Comparison of ENCODE assay signal across 12 mouse cellular contexts in genomic region chr10:61491573-61491972, GRCm38 (mm10). TPM values are rescaled to one million over a fixed set of nuclear protein-coding genes. Genes with fewer than 3 reads are reported as not detected.
DNase-seq lines count a peak whose midpoint lies in the region; ATAC-seq and TF ChIP-seq lines count a peak whose summit lies in the region.
"Had no signal": no experiment of that assay in that cellular context is flagged by ENCODE, and none has a peak within 500 bp of the region (broad histone marks: within the 10 kb centered on the region; RNA-seq: fewer than 3 reads in every experiment).

No protein-coding gene starts in this region.

- peaks cover 0 to 6% of the 10 kb centered on the region in 2 experiments; a peak in 2 of 4 replicates for H3K4me1 ChIP-seq in MEL (ENCODE audit: control insufficient read depth in 1 of 2, insufficient read depth in 2 of 2, low read length in 2 of 2)
- H3K4me1 ChIP-seq in intestine, postnatal 0 days (replicated peaks; ENCODE audit: control insufficient read depth, insufficient read depth, low read length): no peaks in the 10 kb centered on the region
- peaks cover 18% of the 10 kb centered on the region for H3K4me1 ChIP-seq in liver, postnatal 0 days (ENCODE audit: insufficient read depth)
- no peaks in the 10 kb centered on the region for H3K4me1 ChIP-seq in forebrain, embryonic 14.5 days (ENCODE audit: control insufficient read depth, insufficient read depth, low read length)

- peak; percentile 82 to 90 for TF ChIP-seq EP300 in MEL (IDR thresholded peaks at IDR 0.05; ENCODE audit: low read depth in 1 of 2, low read length in 2 of 2)
- TF ChIP-seq EP300 in liver, postnatal 0 days (IDR thresholded peaks at IDR 0.05; ENCODE audit: low read depth): peak; percentile 81; the same call in 1 of the 2 replicates

- TF ChIP-seq POLR2A in MEL (IDR thresholded peaks at IDR 0.05; ENCODE audit: control insufficient read depth in 1 of 2, insufficient read depth in 1 of 2, low read depth in 1 of 2, low read length in 2 of 2, poor library complexity in 1 of 2): no peak

- WGBS in intestine, postnatal 0 days: 18% methylated on average over 8 of the region's 8 CpGs
- WGBS in liver, postnatal 0 days (ENCODE audit: insufficient replicate concordance): 20% methylated on average over 8 of the region's 8 CpGs
- 58% methylated on average over 8 of the region's 8 CpGs for WGBS in forebrain, embryonic 14.5 days

- no peak overlapping the region; the same call in 1 of the 2 replicates for H3K4me2 ChIP-seq in intestine, postnatal 0 days (replicated peaks; ENCODE audit: low read depth)
- peak overlapping the region; percentile 64 for H3K4me2 ChIP-seq in liver, postnatal 0 days (ENCODE audit: low read depth, low read length)
- H3K4me2 ChIP-seq in forebrain, embryonic 14.5 days (ENCODE audit: low read length): no peak overlapping the region
- H3K4me2 ChIP-seq: heart, embryonic 15.5 days; midbrain, embryonic 15.5 days had no signal

- no peak for TF ChIP-seq RAD21 in MEL (IDR thresholded peaks at IDR 0.05; ENCODE audit: low read depth, low read length)

- DNase-seq in MEL (ENCODE audit: low read depth, low spot score): peak; percentile 78
- DNase-seq in c-Kit-positive CD71-positive TER-119-positive erythroid progenitor cells, embryonic 14.5 days (ENCODE audit: low spot score): peak; percentile 77
- peak; percentile 22 for DNase-seq in liver, postnatal 0 days
- DNase-seq in cerebellum, adult 11 months: no peak
- no peak for DNase-seq in forebrain, embryonic 14.5 days (ENCODE audit: low spot score)

- no peaks in the 10 kb centered on the region for H3K27me3 ChIP-seq in MEL (ENCODE audit: control insufficient read depth in 1 of 2, insufficient read depth in 2 of 2, low read length in 2 of 2)
- no peaks in the 10 kb centered on the region for H3K27me3 ChIP-seq in intestine, postnatal 0 days (replicated peaks; ENCODE audit: control insufficient read depth, insufficient read depth, low read length)
- H3K27me3 ChIP-seq in liver, postnatal 0 days (ENCODE audit: insufficient read depth, low read length): no peaks in the 10 kb centered on the region
- no peaks in the 10 kb centered on the region for H3K27me3 ChIP-seq in forebrain, embryonic 14.5 days (replicated peaks; ENCODE audit: control insufficient read depth, insufficient read depth, low read length)
- H3K27me3 ChIP-seq: heart, embryonic 15.5 days; midbrain, embryonic 15.5 days had no signal

- H3K27ac ChIP-seq in MEL (ENCODE audit: control insufficient read depth, low read depth, low read length): peak overlapping the region; percentile 66
- no peak overlapping the region for H3K27ac ChIP-seq in intestine, postnatal 0 days (ENCODE audit: low read depth, low read length)
- H3K27ac ChIP-seq in liver, postnatal 0 days (ENCODE audit: low read depth): peak overlapping the region; percentile 62
- no peak overlapping the region for H3K27ac ChIP-seq in forebrain, embryonic 14.5 days (ENCODE audit: low read depth, low read length)
- H3K27ac ChIP-seq: heart, embryonic 15.5 days; hindbrain, postnatal 0 days; limb, embryonic 10.5 days; midbrain, embryonic 15.5 days had no signal

- TF ChIP-seq CTCF in MEL (IDR thresholded peaks at IDR 0.05 in 2 of 3, conservative IDR thresholded peaks at IDR 0.05 in 1 of 3; ENCODE audit: control insufficient read depth in 1 of 3, insufficient read depth in 1 of 3, low read depth in 2 of 3, low read length in 3 of 3, poor library complexity in 1 of 3, severe bottlenecking in 1 of 3): no peak
- no peak for TF ChIP-seq CTCF in intestine, postnatal 0 days (IDR thresholded peaks at IDR 0.05; ENCODE audit: low read depth)
- TF ChIP-seq CTCF in liver, postnatal 0 days (IDR thresholded peaks at IDR 0.05; ENCODE audit: low read depth): no peak

- H3K9me3 ChIP-seq in MEL (replicated peaks; ENCODE audit: insufficient read depth, low read length): no peaks in the 10 kb centered on the region
- H3K9me3 ChIP-seq in intestine, postnatal 0 days (ENCODE audit: control insufficient read depth): no peaks in the 10 kb centered on the region
- H3K9me3 ChIP-seq in liver, postnatal 0 days (ENCODE audit: low read length): no peaks in the 10 kb centered on the region
- H3K9me3 ChIP-seq in forebrain, embryonic 14.5 days (replicated peaks; ENCODE audit: control insufficient read depth, low read length): no peaks in the 10 kb centered on the region
- H3K9me3 ChIP-seq: heart, embryonic 15.5 days; limb, embryonic 10.5 days; midbrain, embryonic 15.5 days had no signal

- no peak overlapping the region; a peak in 1 of 4 replicates for H3K4me3 ChIP-seq in MEL (ENCODE audit: control insufficient read depth in 1 of 2, insufficient read depth in 1 of 2, low read depth in 2 of 2, low read length in 2 of 2)
- no peak overlapping the region for H3K4me3 ChIP-seq in intestine, postnatal 0 days (ENCODE audit: low read depth, low read length)
- 0 out of 2 replicates have a peak overlapping the region, but pooled peaks have one; percentile 6 for H3K4me3 ChIP-seq in liver, postnatal 0 days (ENCODE audit: low read depth, low read length)
- no peak overlapping the region for H3K4me3 ChIP-seq in forebrain, embryonic 14.5 days (ENCODE audit: low read depth, low read length)
- H3K4me3 ChIP-seq: heart, embryonic 15.5 days; limb, embryonic 10.5 days; midbrain, embryonic 15.5 days had no signal

- no peaks in the 10 kb centered on the region for H3K79me2 ChIP-seq in MEL (ENCODE audit: control insufficient read depth, insufficient read depth, low read length, poor library complexity)

- H3K9ac ChIP-seq in MEL (ENCODE audit: control insufficient read depth, low read depth, low read length, poor library complexity, severe bottlenecking): peak overlapping the region; percentile 34; the same call in 1 of the 2 replicates
- H3K9ac ChIP-seq in intestine, postnatal 0 days (ENCODE audit: low read depth, low read length): no peak overlapping the region
- H3K9ac ChIP-seq in liver, postnatal 0 days (replicated peaks): peak overlapping the region; percentile 34; the same call in 1 of the 2 replicates
- H3K9ac ChIP-seq in forebrain, embryonic 14.5 days (ENCODE audit: low read length): no peak overlapping the region
- H3K9ac ChIP-seq: forebrain, postnatal 0 days; heart, embryonic 15.5 days; midbrain, embryonic 15.5 days had no signal

- ATAC-seq in intestine, postnatal 0 days: peak; percentile 25; the same call in 1 of the 2 replicates
- peak; percentile 47 for ATAC-seq in liver, postnatal 0 days
- ATAC-seq in cerebellum, adult (ENCODE audit: insufficient number of reproducible peaks, low FRiP score, low TSS enrichment): no peak
- no peak for ATAC-seq in forebrain, embryonic 14.5 days

- peaks cover 0 to 9% of the 10 kb centered on the region in 2 experiments; a peak in 2 of 4 replicates for H3K36me3 ChIP-seq in MEL (ENCODE audit: control insufficient read depth in 1 of 2, insufficient read depth in 2 of 2, low read length in 2 of 2)
- H3K36me3 ChIP-seq in intestine, postnatal 0 days (ENCODE audit: control insufficient read depth, insufficient read depth): no peaks in the 10 kb centered on the region
- no peaks in the 10 kb centered on the region for H3K36me3 ChIP-seq in liver, postnatal 0 days (replicated peaks; ENCODE audit: insufficient read depth, low read length)
- H3K36me3 ChIP-seq in forebrain, embryonic 14.5 days (ENCODE audit: control insufficient read depth, insufficient read depth, low read length): no peaks in the 10 kb centered on the region
- H3K36me3 ChIP-seq: heart, embryonic 15.5 days; limb, embryonic 10.5 days; midbrain, embryonic 15.5 days had no signal

TF ChIP-seq in MEL, 35 proteins besides CTCF, POLR2A, EP300 and RAD21 (continues in another document):
- TF ChIP-seq E2F4 (IDR thresholded peaks at IDR 0.05; ENCODE audit: borderline replicate concordance, low read depth, low read length): no peak
- TF ChIP-seq ZMIZ1 (IDR thresholded peaks at IDR 0.05; ENCODE audit: low read depth, low read length): no peak
- 0 out of 2 replicates have a peak, but pooled peaks have one; percentile 28 for TF ChIP-seq MYC (IDR thresholded peaks at IDR 0.05; ENCODE audit: low read depth, low read length)
- 0 out of 2 replicates have a peak, but pooled peaks have one; percentile 17 for TF ChIP-seq MXI1 (IDR thresholded peaks at IDR 0.05; ENCODE audit: low read depth, low read length)
- 0 out of 2 replicates have a peak, but pooled peaks have one; percentile 42 for TF ChIP-seq RCOR1 (IDR thresholded peaks at IDR 0.05; ENCODE audit: low read depth, low read length)
- no peak for TF ChIP-seq USF2 (IDR thresholded peaks at IDR 0.05; ENCODE audit: borderline replicate concordance in 1 of 2, insufficient read depth in 1 of 2, low read depth in 1 of 2, low read length in 2 of 2)
- peak; percentile 91 for TF ChIP-seq TCF12 (IDR thresholded peaks at IDR 0.05; ENCODE audit: low read depth, low read length)
- TF ChIP-seq SMC3 (IDR thresholded peaks at IDR 0.05; ENCODE audit: low read depth, low read length): no peak
- peak; percentile 52; the same call in 1 of the 2 replicates for TF ChIP-seq MYB (IDR thresholded peaks at IDR 0.05; ENCODE audit: low read depth, low read length)
- TF ChIP-seq POLR2AphosphoS5 (IDR thresholded peaks at IDR 0.05; ENCODE audit: borderline replicate concordance, low read depth, low read length): no peak
- TF ChIP-seq MAZ (IDR thresholded peaks at IDR 0.05; ENCODE audit: low read depth, low read length): 0 out of 2 replicates have a peak, but pooled peaks have one; percentile 22
- TF ChIP-seq ETS1 (IDR thresholded peaks at IDR 0.05; ENCODE audit: low read depth, low read length): peak; percentile 61
- TF ChIP-seq ZKSCAN1 (IDR thresholded peaks at IDR 0.05; ENCODE audit: low read depth, low read length): no peak
- no peak for TF ChIP-seq MAX (IDR thresholded peaks at IDR 0.05; ENCODE audit: low read length)
- no peak for TF ChIP-seq JUND (IDR thresholded peaks at IDR 0.05; ENCODE audit: low read depth, low read length)

RNA-seq across cellular contexts. Expression of gene Lrrc20, which starts 16.0 kb away (rescaled TPM):
- total RNA-seq in MEL (2012; rRNA removed): 7.3 and 7.6 TPM in 2 replicates
- 10 to 100 TPM in 1 of 2 experiments, not detected in 1; 14.7 TPM for polyA plus RNA-seq in MEL (2012; ENCODE audit: insufficient read depth in 1 of 2, insufficient read length in 2 of 2, low read depth in 1 of 2, low replicate concordance in 2 of 2, missing spikeins in 1 of 2)
- polyA plus RNA-seq in intestine, postnatal 0 days (2015; fragmentation: Nextera tagmentation; extraction: Ambion mirVana): 3.3 and 3.5 TPM in 2 replicates
- polyA plus RNA-seq in liver, postnatal 0 days (2015; fragmentation: Nextera tagmentation; extraction: Ambion mirVana): 3.0 TPM in 2 replicates
- polyA plus RNA-seq in forebrain, embryonic 14.5 days (2014; fragmentation: Nextera tagmentation; extraction: Ambion mirVana): 21.3 TPM in 2 replicates

RNA-seq across cellular contexts. Expression of gene Eif4ebp2, which starts 39.1 kb away (rescaled TPM):
- 17.0 and 17.1 TPM in 2 replicates for total RNA-seq in MEL (2012; rRNA removed)
- 100 to 1,000 TPM in 1 of 2 experiments, 10 to 100 TPM in 1; 52.9 to 186 TPM for polyA plus RNA-seq in MEL (2012; ENCODE audit: insufficient read depth in 1 of 2, insufficient read length in 2 of 2, low read depth in 1 of 2, low replicate concordance in 2 of 2, missing spikeins in 1 of 2)
- polyA plus RNA-seq in intestine, postnatal 0 days (2015; fragmentation: Nextera tagmentation; extraction: Ambion mirVana): 53.1 and 55.0 TPM in 2 replicates
- polyA plus RNA-seq in liver, postnatal 0 days (2015; fragmentation: Nextera tagmentation; extraction: Ambion mirVana): 43.6 and 46.4 TPM in 2 replicates
- 50.0 and 51.3 TPM in 2 replicates for polyA plus RNA-seq in forebrain, embryonic 14.5 days (2014; fragmentation: Nextera tagmentation; extraction: Ambion mirVana)

Comparison
In these comparisons a context has a peak if more than half of its experiments do, and no peak if none do; other contexts are left out.
1. DNase-seq: peak in MEL (single experiment), c-Kit-positive CD71-positive TER-119-positive erythroid progenitor cells, embryonic 14.5 days (single experiment) and liver, postnatal 0 days (single experiment); none in cerebellum, adult 11 months (single experiment) and forebrain, embryonic 14.5 days (single experiment).
2. H3K27ac ChIP-seq: peak in MEL (single experiment) and liver, postnatal 0 days (single experiment); none in intestine, postnatal 0 days (single experiment) and forebrain, embryonic 14.5 days (single experiment).
3. H3K9ac ChIP-seq: peak in MEL (single experiment) and liver, postnatal 0 days (single experiment); none in intestine, postnatal 0 days (single experiment) and forebrain, embryonic 14.5 days (single experiment).
4. ATAC-seq: peak in intestine, postnatal 0 days (single experiment) and liver, postnatal 0 days (single experiment); none in cerebellum, adult (single experiment) and forebrain, embryonic 14.5 days (single experiment).